In genomic region chr11:80383019-80383625, GRCm38 (mm10) we compare ENCODE assay signal across 8 mouse cellular contexts. TPM values are rescaled to one million over a fixed set of nuclear protein-coding genes. Genes with fewer than 3 reads are reported as not detected.
DNase-seq lines count a peak whose midpoint lies in the region; ATAC-seq and TF ChIP-seq lines count a peak whose summit lies in the region.

Gene Zfp207 (plus strand): TSS chr11:80383279.

- H3K4me3 ChIP-seq in embryonic facial prominence, embryonic 13.5 days: peak within 1 kb of the TSS; percentile 94
- peak within 1 kb of the TSS; percentile 82 for H3K4me3 ChIP-seq in kidney, adult 2 months (ENCODE audit: insufficient read depth, low read depth, low read length)
- peak within 1 kb of the TSS; percentile 86 for H3K4me3 ChIP-seq in limb, embryonic 12.5 days (replicated peaks)
- peak within 1 kb of the TSS; percentile 63 for H3K4me3 ChIP-seq in midbrain, embryonic 15.5 days
- peak within 1 kb of the TSS; percentile 94 for H3K4me3 ChIP-seq in spleen, adult 2 months (ENCODE audit: extremely low read depth, insufficient read depth, insufficient read length)

- peaks cover 22% of the 10 kb centered on the region for H3K36me3 ChIP-seq in embryonic facial prominence, embryonic 13.5 days
- peaks cover 5% of the 10 kb centered on the region; the same call in 1 of the 2 replicates for H3K36me3 ChIP-seq in kidney, adult 2 months (ENCODE audit: control insufficient read depth, insufficient read depth, low read length)
- peaks cover 31% of the 10 kb centered on the region for H3K36me3 ChIP-seq in limb, embryonic 12.5 days
- peaks cover 4% of the 10 kb centered on the region; the same call in 1 of the 2 replicates for H3K36me3 ChIP-seq in midbrain, embryonic 15.5 days (replicated peaks)
- peaks cover 12% of the 10 kb centered on the region for H3K36me3 ChIP-seq in spleen, adult 2 months (ENCODE audit: control insufficient read depth, insufficient read depth, low read length)

- no peaks in the 10 kb centered on the region for H3K9me3 ChIP-seq in embryonic facial prominence, embryonic 13.5 days
- no peaks in the 10 kb centered on the region for H3K9me3 ChIP-seq in limb, embryonic 12.5 days
- no peaks in the 10 kb centered on the region for H3K9me3 ChIP-seq in midbrain, embryonic 15.5 days

- no peak for TF ChIP-seq CTCF in kidney, adult 2 months (conservative IDR thresholded peaks at IDR 0.05; ENCODE audit: insufficient read depth, insufficient read length, low read depth, low read length)
- TF ChIP-seq CTCF in spleen, adult 2 months (IDR thresholded peaks at IDR 0.05; ENCODE audit: extremely low read depth, insufficient read depth, insufficient read length, insufficient replicate concordance): no peak

- H3K9ac ChIP-seq in embryonic facial prominence, embryonic 13.5 days: peak within 1 kb of the TSS; percentile 99
- peak within 1 kb of the TSS; percentile 97 for H3K9ac ChIP-seq in limb, embryonic 12.5 days (replicated peaks)
- H3K9ac ChIP-seq in midbrain, embryonic 15.5 days: peak within 1 kb of the TSS; percentile 73

- peaks cover 21% of the 10 kb centered on the region for H3K4me1 ChIP-seq in embryonic facial prominence, embryonic 13.5 days
- peaks cover 14% of the 10 kb centered on the region for H3K4me1 ChIP-seq in kidney, adult 2 months (ENCODE audit: control insufficient read depth, insufficient read depth, low read length)
- H3K4me1 ChIP-seq in limb, embryonic 12.5 days (replicated peaks): peaks cover 24% of the 10 kb centered on the region
- peaks cover 45% of the 10 kb centered on the region for H3K4me1 ChIP-seq in midbrain, embryonic 15.5 days
- peaks cover 2% of the 10 kb centered on the region; the same call in 1 of the 2 replicates for H3K4me1 ChIP-seq in spleen, adult 2 months (ENCODE audit: control insufficient read depth, insufficient read depth, insufficient read length)

- WGBS in embryonic facial prominence, embryonic 13.5 days: under 1% methylated on average over 33 of the region's 33 CpGs
- WGBS in kidney, adult 2 months: under 1% methylated on average over 33 of the region's 33 CpGs
- WGBS in limb, embryonic 12.5 days: under 1% methylated on average over 33 of the region's 33 CpGs
- WGBS in midbrain, embryonic 15.5 days: under 1% methylated on average over 33 of the region's 33 CpGs
- under 1% methylated on average over 33 of the region's 33 CpGs for WGBS in spleen, adult 2 months

- peak; percentile 93 for DNase-seq in 3134 (ENCODE audit: extremely low read depth, insufficient read length, low spot score)
- peak; percentile 98 to 99 for DNase-seq in adrenal gland, postnatal 36 days
- peak; percentile 98 to 99 for DNase-seq in heart, adult 18-20 months
- peak; percentile 99 for DNase-seq in kidney, adult 2 months
- peak; percentile 91 to 99 for DNase-seq in spleen, adult 2 months (ENCODE audit: low read depth in 1 of 2, low spot score in 2 of 2)

- H3K27ac ChIP-seq in embryonic facial prominence, embryonic 13.5 days: peak within 1 kb of the TSS; percentile 92
- peak within 1 kb of the TSS; percentile 84 for H3K27ac ChIP-seq in kidney, adult 2 months (ENCODE audit: insufficient read depth, low read depth, low read length)
- peak within 1 kb of the TSS; percentile 87 for H3K27ac ChIP-seq in limb, embryonic 12.5 days
- peak within 1 kb of the TSS; percentile 81 for H3K27ac ChIP-seq in midbrain, embryonic 15.5 days
- H3K27ac ChIP-seq in spleen, adult 2 months (ENCODE audit: insufficient read depth, low read length): peak within 1 kb of the TSS; percentile 96

- ATAC-seq in embryonic facial prominence, embryonic 13.5 days (ENCODE audit: insufficient number of reproducible peaks, insufficient read depth, low FRiP score, low TSS enrichment, low read depth): peak; percentile 92
- peak; percentile 91 for ATAC-seq in limb, embryonic 12.5 days (ENCODE audit: insufficient number of reproducible peaks, insufficient read depth, low FRiP score, low TSS enrichment, low read depth)
- peak; percentile 97 for ATAC-seq in midbrain, embryonic 15.5 days (replicated peaks)

- TF ChIP-seq POLR2A in kidney, adult 2 months (IDR thresholded peaks at IDR 0.05; ENCODE audit: low read depth, low read length): peak; percentile 87
- TF ChIP-seq POLR2A in spleen, adult 2 months (IDR thresholded peaks at IDR 0.05; ENCODE audit: low read depth, low read length): peak; percentile 89

- peak within 1 kb of the TSS; percentile 93 for H3K4me2 ChIP-seq in embryonic facial prominence, embryonic 13.5 days
- H3K4me2 ChIP-seq in limb, embryonic 12.5 days: peak within 1 kb of the TSS; percentile 84
- peak within 1 kb of the TSS; percentile 79 for H3K4me2 ChIP-seq in midbrain, embryonic 15.5 days

- H3K27me3 ChIP-seq in embryonic facial prominence, embryonic 13.5 days: no peaks in the 10 kb centered on the region
- no peaks in the 10 kb centered on the region for H3K27me3 ChIP-seq in kidney, adult 2 months (replicated peaks; ENCODE audit: control insufficient read depth, insufficient read depth, low read length)
- H3K27me3 ChIP-seq in limb, embryonic 12.5 days: no peaks in the 10 kb centered on the region
- H3K27me3 ChIP-seq in midbrain, embryonic 15.5 days (replicated peaks): no peaks in the 10 kb centered on the region
- H3K27me3 ChIP-seq in spleen, adult 2 months (ENCODE audit: control insufficient read depth, insufficient read depth, low read length): no peaks in the 10 kb centered on the region

RNA-seq across cellular contexts. Expression of gene Zfp207, which starts in this region (rescaled TPM):
- 100 to 1,000 TPM; 122 to 136 TPM for total RNA-seq in adrenal gland, postnatal 36 days (2021)
- polyA plus RNA-seq in embryonic facial prominence, embryonic 13.5 days (2015; fragmentation: Nextera tagmentation; extraction: Ambion mirVana): 258 and 268 TPM in 2 replicates
- 10 to 100 TPM; 68.8 to 68.9 TPM for total RNA-seq in heart, adult 18-20 months (2021)
- 66.8 and 72.8 TPM in 2 replicates for polyA plus RNA-seq in kidney, adult 2 months (2012; rRNA removed)
- polyA plus RNA-seq in limb, embryonic 12.5 days (2016; fragmentation: Nextera tagmentation; extraction: Ambion mirVana): 287 and 289 TPM in 2 replicates
- 183 and 194 TPM in 2 replicates for polyA plus RNA-seq in midbrain, embryonic 15.5 days (2015; fragmentation: Nextera tagmentation; extraction: Ambion mirVana)
- 64.0 and 67.3 TPM in 2 replicates for polyA plus RNA-seq in spleen, adult 2 months (2012; rRNA removed)

Comparison
In these comparisons a context has a peak if more than half of its experiments do, and no peak if none do; other contexts are left out.
1. Peak in every context shown above with its lines: DNase-seq, ATAC-seq, H3K4me3 ChIP-seq and H3K27ac ChIP-seq.